Mouse (Mus musculus): ENCODE measurements around the gene Ddx1. TPM values are rescaled to one million over a fixed set of nuclear protein-coding genes. Genes with fewer than 3 reads are reported as not detected.

The Ddx1 gene
- polyA plus RNA-seq, 1 experiment from 2014 or later: 127 TPM

DNA sequence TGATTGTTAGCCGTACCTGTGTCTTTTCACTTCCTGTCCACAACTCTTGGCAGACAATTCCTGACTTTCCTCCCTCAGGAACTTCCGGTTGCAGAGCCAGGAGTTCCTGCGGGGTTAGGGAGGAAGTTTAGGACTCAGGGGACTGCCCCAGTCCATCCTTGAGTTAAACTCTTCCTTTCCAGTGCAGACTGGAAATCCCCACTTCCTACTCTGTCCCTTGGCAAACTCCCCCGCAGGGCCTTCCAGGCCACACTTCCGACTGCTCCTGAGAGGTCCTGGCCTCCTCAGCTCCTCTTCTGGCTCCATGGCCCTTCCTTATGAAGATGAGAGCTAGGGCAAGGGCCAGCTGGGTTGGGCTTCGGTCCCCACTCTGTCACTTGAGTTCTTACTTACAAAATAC lies 71.4 kb downstream of the Ddx1 start:
- Histone ChIP-seq H3K9me3 (no peaks in the 10 kb centered on the region), H3K27me3 (peaks cover 3% of the 10 kb centered on the region; the same call in 1 of the 2 replicates), H3K4me2 (no peak overlapping the region), H3K9ac (no peak overlapping the region), H3K4me3 (no peak overlapping the region), H3K36me3 (no peaks in the 10 kb centered on the region), H3K27ac (no peak overlapping the region), H3K4me1 (peaks cover 53% of the 10 kb centered on the region)
- WGBS: 57% methylated on average over 6 of the region's 6 CpGs
- ATAC-seq (ENCODE audit: insufficient number of reproducible peaks, low FRiP score, low TSS enrichment, low read depth): no peak

DNA sequence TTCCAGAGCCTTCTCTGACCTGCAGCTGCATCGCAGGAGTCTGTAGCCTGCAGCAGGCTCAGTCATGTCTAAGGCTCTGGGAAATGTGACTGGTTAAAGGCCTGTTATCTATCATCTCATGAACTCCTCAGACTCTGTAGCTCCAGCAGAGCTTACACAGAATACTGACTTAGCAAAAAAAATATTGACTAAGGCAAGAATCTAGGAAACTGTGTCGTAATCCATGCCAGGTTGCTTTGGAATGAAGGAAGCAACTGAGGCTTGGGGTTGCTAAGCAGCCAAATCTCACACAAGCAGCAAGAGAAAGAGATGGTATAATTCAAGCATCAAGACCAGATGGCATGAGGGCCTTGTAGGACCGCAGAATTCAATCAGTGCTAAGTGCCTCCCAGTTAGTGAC lies 72.1 kb downstream of the Ddx1 start:
- Histone ChIP-seq H3K4me1 (peaks cover 47% of the 10 kb centered on the region), H3K27me3 (peaks cover 2% of the 10 kb centered on the region; the same call in 1 of the 2 replicates), H3K4me3 (no peak overlapping the region), H3K9me3 (no peaks in the 10 kb centered on the region), H3K4me2 (no peak overlapping the region), H3K27ac (peak overlapping the region; percentile 14; the same call in 1 of the 2 replicates), H3K36me3 (no peaks in the 10 kb centered on the region), H3K9ac (no peak overlapping the region)
- no peak for ATAC-seq (ENCODE audit: insufficient number of reproducible peaks, low FRiP score, low TSS enrichment, low read depth)
- 44% methylated on average over 3 of the region's 3 CpGs for WGBS

DNA sequence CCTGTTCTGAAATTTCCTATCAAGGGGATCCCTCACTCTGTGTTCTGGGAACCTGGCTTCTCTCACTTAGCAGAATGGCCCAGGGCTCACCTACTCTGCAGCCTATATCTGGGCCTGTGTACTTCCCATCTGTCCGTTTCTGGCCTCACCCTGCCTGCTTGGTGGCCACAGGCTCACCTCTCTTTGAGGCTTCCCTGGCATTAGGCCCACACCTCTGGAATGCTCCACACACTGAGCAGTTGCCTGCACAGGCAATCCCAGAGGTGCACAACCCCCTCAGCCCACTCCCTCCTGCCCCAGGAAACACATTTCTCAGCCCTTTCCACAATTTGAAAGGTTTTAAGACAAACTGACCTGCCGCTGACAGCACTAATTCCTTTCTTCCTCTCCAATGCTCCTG lies 72.9 kb downstream of the Ddx1 start:
- Histone ChIP-seq H3K36me3 (no peaks in the 10 kb centered on the region), H3K4me2 (no peak overlapping the region), H3K4me1 (peaks cover 40% of the 10 kb centered on the region), H3K27me3 (peaks cover 2% of the 10 kb centered on the region; the same call in 1 of the 2 replicates), H3K27ac (peak overlapping the region; percentile 62; the same call in 1 of the 2 replicates), H3K4me3 (no peak overlapping the region), H3K9ac (no peak overlapping the region), H3K9me3 (no peaks in the 10 kb centered on the region)
- ATAC-seq (ENCODE audit: insufficient number of reproducible peaks, low FRiP score, low TSS enrichment, low read depth): no peak
- WGBS: 19% methylated on average over 2 of the region's 2 CpGs

DNA sequence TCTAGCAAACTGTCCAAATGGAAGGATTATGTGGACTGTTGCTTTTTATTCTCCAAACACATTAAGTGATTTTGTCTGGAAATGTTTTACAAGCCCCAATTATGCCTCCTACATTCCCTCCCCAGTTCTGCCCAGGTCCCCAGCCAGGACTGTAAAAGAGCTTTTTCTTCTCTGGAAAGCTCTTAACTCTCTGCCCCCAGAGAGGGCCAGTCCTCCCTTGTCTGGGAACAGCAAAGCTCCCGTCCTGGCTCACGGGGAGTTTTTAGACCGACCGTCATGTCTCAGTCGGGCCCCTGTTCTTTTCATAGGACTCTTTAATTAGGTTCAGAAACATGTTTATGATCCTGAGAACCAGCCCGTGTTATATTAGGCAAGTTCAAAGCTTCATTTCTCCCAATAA lies 75.0 kb downstream of the Ddx1 start:
- ATAC-seq (ENCODE audit: insufficient number of reproducible peaks, low FRiP score, low TSS enrichment, low read depth): peak; percentile 77; the same call in 1 of the 2 replicates
- Histone ChIP-seq H3K27me3 (peaks cover 2% of the 10 kb centered on the region; the same call in 1 of the 2 replicates), H3K27ac (no peak overlapping the region), H3K4me2 (no peak overlapping the region), H3K36me3 (no peaks in the 10 kb centered on the region), H3K9me3 (no peaks in the 10 kb centered on the region), H3K9ac (no peak overlapping the region), H3K4me1 (peaks cover 30% of the 10 kb centered on the region), H3K4me3 (no peak overlapping the region)
- WGBS: 13% methylated on average over 6 of the region's 6 CpGs

DNA sequence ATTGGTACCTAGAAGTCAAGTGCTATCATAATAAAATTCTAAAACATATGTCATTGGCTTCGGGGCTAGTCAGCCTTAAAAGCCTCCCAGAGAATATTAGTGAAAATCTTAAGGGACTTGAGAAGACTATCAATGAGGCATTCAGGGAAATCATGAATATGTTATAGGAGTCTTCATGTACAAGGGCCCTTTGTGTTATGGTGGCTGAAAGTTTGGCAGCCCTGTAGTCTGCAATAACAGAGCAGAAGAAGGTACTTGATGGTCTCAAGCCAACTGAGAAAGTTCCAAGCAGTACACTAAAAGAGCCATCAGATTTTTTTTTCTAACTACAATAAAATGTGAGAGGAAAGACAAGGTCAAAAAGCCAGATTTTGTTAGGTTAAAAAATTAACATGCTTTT lies 80.9 kb downstream of the Ddx1 start:
- Histone ChIP-seq H3K9ac (no peak overlapping the region), H3K4me2 (no peak overlapping the region), H3K4me3 (no peak overlapping the region), H3K27me3 (0 out of 2 replicates have a peak, but pooled peaks cover 4% of the 10 kb centered on the region), H3K4me1 (peaks cover 2% of the 10 kb centered on the region; the same call in 1 of the 2 replicates), H3K27ac (no peak overlapping the region), H3K36me3 (no peaks in the 10 kb centered on the region), H3K9me3 (no peaks in the 10 kb centered on the region)
- ATAC-seq (ENCODE audit: insufficient number of reproducible peaks, low FRiP score, low TSS enrichment, low read depth): no peak
- WGBS: 67% methylated on average over 1 of the region's 1 CpGs

DNA sequence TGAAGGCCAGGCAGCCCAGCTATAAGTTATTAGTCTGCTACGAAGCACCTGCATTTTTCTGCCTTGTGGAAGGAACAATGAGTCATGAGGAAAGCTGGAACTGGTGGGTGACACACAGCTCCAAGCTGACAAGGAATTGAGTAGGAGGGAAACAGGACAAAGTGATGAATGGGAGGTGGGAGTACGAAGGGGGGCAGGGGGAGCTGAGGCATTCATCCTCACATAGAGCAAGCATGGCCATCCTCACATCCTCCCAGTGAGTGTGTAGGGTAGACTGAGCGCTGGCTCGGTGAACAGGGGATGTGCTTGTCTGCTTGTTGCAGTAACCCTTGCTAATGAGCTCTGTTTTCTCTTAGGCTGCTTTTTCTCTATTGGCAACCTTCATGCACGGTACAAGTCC lies 81.9 kb downstream of the Ddx1 start:
- Histone ChIP-seq H3K9me3 (no peaks in the 10 kb centered on the region), H3K27me3 (0 out of 2 replicates have a peak, but pooled peaks cover 7% of the 10 kb centered on the region), H3K4me2 (no peak overlapping the region), H3K9ac (no peak overlapping the region), H3K4me1 (no peaks in the 10 kb centered on the region), H3K4me3 (no peak overlapping the region), H3K36me3 (no peaks in the 10 kb centered on the region), H3K27ac (no peak overlapping the region)
- no peak for ATAC-seq (ENCODE audit: insufficient number of reproducible peaks, low FRiP score, low TSS enrichment, low read depth)
- 82% methylated on average over 5 of the region's 5 CpGs for WGBS

Other genes starting within 250 kb of the Ddx1 start
- 13.0 and 14.0 TPM in 2 replicates for gene Nbas, start 19.9 kb upstream of the Ddx1 start, polyA plus RNA-seq (2015; fragmentation: Nextera tagmentation; extraction: Ambion mirVana)

All from limb, embryonic 15.5 days (tissue).